Mouse (Mus musculus): ENCODE measurements around the gene Ralgds. TPM values are rescaled to one million over a fixed set of nuclear protein-coding genes. Genes with fewer than 3 reads are reported as not detected.

The Ralgds gene
- polyA plus RNA-seq, 1 experiment, result 92.7 TPM

GRCm38 (mm10) chr2:28529856-28530255 lies 16.9 kb downstream of the Ralgds start:
- DNase-seq (ENCODE audit: extremely low spot score in 1 of 2, low spot score in 1 of 2), result no peak

GRCm38 (mm10) chr2:28530311-28530710 lies 17.4 kb downstream of the Ralgds start:
- no peak for DNase-seq (ENCODE audit: extremely low spot score in 1 of 2, low spot score in 1 of 2)

DNA sequence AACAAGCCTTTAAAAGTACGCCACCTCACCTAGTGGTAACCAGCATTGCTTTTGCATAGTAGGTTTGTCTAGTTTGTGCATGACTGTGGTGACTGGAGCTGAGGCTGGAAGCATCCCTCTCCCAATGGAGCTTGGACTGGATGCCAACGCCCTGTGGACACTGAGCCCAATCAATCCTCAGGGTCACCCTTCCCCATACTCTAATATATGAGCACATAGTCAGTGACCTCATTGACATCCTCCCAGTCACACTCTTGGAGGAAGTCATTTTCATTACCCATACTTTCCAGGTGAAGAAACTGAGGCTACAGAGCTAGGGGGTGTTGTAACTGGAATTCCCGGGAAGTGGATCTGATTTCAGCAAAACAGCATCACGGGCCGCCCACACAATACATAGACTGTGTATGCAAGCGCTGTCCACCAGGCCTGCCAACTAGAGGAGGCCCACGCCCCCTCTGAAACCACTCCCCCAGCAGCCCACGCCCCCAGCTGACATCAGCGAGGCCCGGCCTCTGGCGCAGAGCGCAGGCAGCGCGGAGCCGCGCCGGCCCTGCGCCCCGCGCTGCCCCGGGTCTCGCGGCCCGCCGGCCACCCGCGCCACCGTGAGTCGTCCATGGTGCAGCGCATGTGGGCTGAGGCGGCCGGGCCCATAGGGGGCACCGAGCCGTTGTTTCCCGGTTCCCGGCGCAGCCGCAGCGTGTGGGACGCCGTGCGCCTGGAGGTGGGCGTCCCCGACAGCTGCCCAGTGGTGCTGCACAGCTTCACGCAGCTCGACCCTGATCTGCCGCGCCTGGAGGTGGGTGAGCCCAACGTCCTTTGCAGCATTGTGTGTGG lies 20.2 kb downstream of the Ralgds start:
- DNase-seq (ENCODE audit: extremely low spot score in 1 of 2, low spot score in 1 of 2), result peak; percentile 82 to 89

DNA sequence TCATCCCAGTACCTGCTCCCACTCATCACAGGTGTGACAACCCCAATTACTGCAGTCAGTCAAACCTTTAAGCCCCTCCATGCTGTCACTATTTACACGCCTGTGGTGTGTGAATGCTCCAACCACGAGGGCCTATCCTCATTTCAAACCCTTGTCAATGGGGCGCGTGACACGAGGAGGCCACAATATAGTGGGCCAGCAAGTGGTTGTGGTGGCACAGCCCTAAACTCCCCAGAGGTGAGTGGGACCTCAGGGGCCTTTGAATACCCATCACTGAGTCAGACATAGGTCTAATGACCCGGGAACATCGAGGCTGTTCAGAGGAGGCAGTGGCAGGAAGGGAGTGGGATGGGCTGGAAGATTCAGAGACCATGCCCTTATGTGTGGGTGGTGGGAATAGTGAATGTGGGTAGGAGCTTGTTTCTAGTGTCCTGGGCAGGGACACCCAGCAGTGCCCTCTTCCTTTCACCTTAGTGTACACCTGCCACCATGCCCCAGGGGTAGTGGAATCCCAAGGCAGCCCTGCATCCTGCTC lies 21.0 kb downstream of the Ralgds start:
- DNase-seq (ENCODE audit: extremely low spot score in 1 of 2, low spot score in 1 of 2), result no peak

DNA sequence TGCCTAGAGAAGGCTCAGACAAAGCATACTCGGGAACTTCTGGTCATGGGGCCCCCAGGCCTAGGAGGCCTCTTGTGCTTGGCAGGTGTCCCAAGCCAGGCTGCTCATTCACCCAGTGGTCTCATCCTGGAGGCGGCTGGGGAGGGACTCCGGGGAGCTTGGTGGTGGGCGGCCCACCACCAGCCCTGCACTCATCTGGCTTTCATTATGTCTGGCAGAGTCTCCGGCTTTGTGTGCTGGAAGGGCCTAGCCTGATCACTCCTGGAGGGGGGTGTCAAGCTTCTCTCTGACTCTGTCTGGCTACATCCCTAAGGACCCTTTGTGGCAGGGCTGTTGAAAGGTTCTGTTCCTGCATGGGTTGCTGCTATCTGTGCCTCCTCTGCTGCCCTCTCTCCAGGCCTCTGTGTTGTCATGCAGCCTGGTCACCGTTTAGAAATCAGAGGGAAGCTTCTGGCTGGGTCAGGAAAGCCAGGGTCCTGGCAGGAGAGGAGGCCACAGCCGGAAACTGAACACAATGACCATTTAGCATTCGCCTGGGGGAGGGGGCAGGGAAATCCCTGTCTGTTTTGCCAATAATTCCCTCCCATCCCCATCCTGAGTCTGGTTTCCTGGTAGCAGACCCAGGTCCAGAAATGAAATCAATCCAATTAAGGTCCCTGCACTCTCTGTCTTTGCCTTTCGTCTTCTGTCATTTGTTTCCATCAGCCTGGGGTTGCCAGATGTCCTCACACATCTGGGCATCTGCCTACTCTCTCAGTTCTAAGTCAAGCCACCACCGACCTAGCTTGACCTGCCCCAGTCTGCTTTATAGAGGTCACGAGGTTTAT lies 21.7 kb downstream of the Ralgds start:
- no peak for DNase-seq (ENCODE audit: extremely low spot score in 1 of 2, low spot score in 1 of 2)

DNA sequence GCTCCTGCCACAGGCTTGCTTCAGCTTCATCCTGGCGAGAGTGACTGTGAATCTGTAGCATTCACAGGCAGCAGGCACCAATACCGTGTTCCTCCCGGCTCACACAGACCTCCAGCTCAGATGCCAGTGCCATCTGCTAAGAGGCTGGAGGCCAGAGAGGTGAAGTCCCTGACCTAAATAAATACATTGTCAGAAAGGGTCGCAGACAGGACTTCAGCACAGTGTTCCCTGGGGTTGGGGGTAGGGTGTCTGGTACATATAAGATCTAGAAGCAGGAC lies 22.3 kb downstream of the Ralgds start:
- no peak for DNase-seq (ENCODE audit: extremely low spot score in 1 of 2, low spot score in 1 of 2)

- peak in 1 of 2 experiments; percentile 68 for DNase-seq (ENCODE audit: extremely low spot score in 1 of 2, low spot score in 1 of 2)
These were observed 22.7 kb downstream of the Ralgds start for GRCm38 (mm10) chr2:28535650-28536049.

GRCm38 (mm10) chr2:28536166-28536565 lies 23.2 kb downstream of the Ralgds start:
- no peak for DNase-seq (ENCODE audit: extremely low spot score in 1 of 2, low spot score in 1 of 2)

DNA sequence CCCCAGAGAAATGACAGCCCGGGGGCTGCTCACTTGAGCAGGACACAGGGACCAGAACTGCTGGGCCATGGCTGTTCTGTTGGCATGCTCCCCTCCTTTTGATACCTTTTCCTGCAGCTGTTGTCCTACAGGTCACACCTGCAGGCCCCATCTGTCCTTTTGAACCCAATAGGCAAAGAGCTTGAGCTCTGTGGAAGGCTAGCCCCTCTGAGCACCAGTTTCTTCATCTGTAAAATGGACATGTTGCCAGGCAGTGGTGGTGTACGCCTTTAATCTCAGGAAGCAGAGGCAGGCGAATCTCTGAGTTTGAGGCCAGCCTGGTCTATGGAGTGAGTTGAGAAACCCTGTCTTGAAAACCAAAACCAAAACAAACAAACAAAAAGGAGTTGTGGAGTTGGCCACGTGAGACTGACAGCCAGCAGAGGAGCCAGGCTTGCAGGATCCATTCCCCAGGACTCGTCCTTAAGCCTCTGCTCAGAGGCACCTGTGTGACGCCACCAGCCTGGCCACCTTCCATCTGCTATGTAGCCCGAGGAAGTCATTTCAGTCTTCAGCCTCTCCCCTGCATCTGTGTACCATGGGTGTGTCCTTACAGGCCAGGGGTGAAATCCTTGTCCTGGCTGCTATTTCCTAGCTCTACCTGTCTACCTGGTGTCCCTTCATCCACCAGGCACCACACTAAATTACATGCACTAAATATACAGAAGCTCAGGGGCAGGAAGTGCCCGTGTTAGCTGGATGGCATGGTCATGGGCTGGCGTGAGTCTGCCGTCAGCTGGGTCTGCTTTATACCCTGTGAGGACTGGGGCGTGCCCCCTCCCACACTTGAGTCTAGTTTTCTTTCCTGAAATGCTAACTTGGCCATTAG lies 24.1 kb downstream of the Ralgds start:
- DNase-seq (ENCODE audit: extremely low spot score in 1 of 2, low spot score in 1 of 2), result no peak

DNA sequence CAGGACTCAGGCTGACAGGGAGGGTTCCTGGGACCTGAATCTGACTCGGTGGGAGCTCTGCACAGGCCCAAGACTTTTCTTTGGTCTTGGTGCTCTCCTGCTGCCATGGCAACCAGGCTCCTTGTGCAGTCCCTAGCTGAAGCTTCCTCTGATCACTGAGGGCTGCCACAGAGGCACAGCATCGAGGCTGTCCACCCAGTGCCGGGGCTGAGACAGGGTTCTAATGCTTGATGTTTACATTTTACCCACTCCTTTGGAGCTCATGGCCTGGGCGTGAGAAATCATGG lies 24.7 kb downstream of the Ralgds start:
- DNase-seq (ENCODE audit: extremely low spot score in 1 of 2, low spot score in 1 of 2), result no peak

DNA sequence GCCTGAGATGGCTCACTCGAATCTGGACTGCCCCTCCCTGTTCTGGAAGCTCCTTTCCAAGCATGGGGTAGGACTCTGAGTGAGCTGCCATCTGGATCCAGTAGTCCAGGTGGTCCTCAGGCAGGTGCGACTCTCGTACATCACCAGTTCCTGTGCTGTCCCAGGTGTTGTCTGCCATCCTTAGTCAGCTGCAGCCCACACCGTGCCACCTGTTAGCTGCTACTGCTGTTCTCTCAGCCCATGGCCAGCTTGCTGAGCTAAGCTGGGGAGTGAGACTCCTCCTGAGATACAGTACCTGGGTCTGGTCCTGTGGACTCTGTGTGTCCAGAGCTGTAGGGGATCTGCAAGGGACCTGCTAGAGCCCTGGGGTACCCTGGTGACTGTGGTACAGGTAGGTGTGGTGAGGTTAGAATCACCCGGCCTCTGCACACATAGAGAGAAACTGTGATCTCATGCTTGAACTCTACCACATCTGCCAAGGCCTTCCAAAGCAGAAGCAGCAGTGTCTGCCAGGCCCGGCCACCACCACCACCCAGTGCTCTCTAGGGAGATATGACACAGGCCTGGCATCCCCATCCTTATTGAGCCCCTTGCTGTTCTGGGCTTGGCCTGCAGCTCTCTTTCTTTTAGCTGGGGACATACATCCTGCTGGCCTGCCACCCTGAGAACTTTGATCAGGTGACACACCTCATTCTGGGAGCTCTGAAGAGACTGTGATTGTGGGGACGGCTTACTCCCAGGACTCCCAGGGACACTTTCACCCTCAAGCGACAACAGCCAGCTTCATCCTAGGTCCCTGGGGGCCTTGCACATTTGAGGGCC lies 25.3 kb downstream of the Ralgds start:
- DNase-seq (ENCODE audit: extremely low spot score in 1 of 2, low spot score in 1 of 2), result no peak

GRCm38 (mm10) chr2:28538817-28539128 lies 25.8 kb downstream of the Ralgds start:
- no peak for DNase-seq (ENCODE audit: extremely low spot score in 1 of 2, low spot score in 1 of 2)

DNA sequence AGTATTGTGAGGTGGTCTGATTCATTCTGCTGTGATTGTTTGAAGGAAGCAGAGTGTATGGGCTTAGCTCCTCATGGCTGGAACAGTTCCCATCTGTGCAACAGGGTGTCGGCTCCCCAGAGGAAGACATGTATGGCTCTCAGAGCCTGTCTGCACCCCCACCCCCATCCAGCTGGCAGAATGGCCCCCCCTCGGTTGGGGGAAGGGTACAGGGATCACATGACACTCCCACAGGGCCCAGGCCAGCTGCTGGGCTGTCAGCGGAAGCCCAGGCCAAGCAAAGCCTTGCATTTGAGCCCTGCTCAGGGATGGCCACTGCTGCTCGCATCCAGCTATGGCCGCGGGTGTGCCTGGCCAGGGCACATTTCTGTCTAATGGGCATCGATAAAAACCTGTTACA lies 26.3 kb downstream of the Ralgds start:
- peak; percentile 71 to 76 for DNase-seq (ENCODE audit: extremely low spot score in 1 of 2, low spot score in 1 of 2)

DNA sequence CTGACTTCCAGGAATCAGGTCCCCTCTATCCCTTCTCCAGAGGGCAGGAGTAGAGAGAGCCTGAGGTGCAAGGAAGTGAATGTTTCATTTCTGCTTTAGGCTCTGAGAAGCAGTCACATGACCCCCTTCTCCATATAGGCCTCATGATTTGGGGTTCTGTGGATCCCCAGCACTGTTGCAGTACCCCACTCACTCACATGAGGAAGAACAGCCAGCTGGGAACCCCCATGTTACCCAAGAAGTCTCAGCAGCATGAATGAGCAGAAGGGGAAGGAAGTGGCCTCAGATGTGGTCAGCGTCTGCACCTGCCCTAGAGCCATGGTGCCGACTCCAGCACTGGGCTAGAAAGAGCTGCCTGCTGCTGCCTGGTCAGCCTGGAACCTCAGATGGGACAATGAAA lies 27.0 kb downstream of the Ralgds start:
- no peak for DNase-seq (ENCODE audit: extremely low spot score in 1 of 2, low spot score in 1 of 2)

DNA sequence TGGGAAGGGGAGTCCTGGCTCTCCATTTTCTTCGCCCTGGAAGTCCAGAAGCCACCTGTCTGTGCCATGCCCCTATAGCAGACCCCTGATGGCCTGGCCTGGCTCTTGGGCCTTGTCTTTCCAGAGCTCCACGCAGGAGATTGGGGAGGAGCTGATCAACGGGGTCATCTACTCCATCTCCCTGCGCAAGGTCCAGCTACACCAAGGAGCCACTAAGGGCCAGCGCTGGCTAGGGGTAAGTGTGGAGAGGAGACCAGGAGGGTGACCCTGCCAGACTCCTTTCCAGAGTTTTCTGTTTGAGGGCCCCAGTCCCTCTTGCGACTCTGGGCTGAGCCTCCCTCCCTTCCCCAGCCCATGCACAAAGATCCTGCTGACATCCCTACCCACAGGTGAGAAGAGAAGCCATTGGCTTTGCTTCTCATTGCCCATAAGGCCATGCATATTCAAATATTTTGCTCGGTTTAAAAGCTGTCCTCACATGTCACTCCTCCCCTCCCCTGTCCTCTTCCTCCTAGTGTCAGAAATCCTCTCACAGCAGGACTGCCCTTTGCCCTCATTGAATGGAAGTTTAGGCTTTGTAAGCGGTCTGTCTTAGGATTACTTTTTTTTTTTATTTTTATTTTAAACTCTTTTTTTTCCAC lies 27.8 kb downstream of the Ralgds start:
- DNase-seq (ENCODE audit: extremely low spot score in 1 of 2, low spot score in 1 of 2), result no peak

GRCm38 (mm10) chr2:28543894-28544293 lies 31.0 kb downstream of the Ralgds start:
- peak in 1 of 2 experiments; percentile 54 for DNase-seq (ENCODE audit: extremely low spot score in 1 of 2, low spot score in 1 of 2)

DNA sequence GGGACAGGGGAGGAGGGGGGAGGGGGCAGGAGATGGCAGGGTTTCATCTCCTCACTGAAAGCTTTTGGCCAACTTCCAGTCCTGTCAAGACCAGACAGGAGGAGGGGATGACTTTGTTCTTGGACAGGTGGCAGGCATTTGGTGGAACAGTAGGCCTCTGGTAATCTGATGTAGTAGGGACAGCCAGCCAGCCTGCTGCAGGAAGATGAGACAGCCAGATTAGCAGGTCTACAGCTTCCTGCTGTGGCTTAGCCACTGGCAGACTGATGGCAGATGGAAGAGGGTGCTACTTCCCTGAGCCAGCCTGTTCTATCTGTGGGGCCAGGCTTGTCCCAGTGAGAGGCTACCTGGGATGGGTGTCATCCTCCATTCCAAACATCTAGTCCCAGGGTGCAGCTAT lies 33.1 kb downstream of the Ralgds start:
- no peak for DNase-seq (ENCODE audit: extremely low spot score in 1 of 2, low spot score in 1 of 2)

DNA sequence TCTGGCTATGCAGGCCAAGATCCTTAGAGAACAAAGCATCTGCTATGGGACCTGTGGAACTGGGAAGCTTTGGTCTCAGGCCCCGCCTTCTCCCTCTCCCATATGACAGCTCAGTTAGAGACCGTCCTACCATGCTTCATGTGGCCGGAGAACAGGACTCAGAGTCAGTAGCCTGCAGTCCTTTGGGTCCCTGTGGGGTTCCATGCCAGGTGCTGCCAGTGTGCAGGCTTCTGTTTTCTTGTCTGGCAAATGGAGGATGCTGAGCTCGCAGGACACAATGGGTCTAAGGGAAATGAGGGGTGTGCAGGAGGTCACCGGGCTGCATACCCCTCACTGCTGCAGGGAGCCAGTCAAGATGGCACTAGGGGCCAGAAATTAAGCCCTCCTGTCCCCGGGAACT lies 33.6 kb downstream of the Ralgds start:
- no peak for DNase-seq (ENCODE audit: extremely low spot score in 1 of 2, low spot score in 1 of 2)

- DNase-seq (ENCODE audit: extremely low spot score in 1 of 2, low spot score in 1 of 2), result peak; percentile 54 to 92
These were observed 34.6 kb downstream of the Ralgds start for GRCm38 (mm10) chr2:28547237-28548172.

Data from frontal cortex, adult 2 months (tissue).